Mouse (Mus musculus) MEL-GATA-1-ER (cell line): ENCODE data around the gene Tmem273.

Experiments
- DNase-seq: peaks from one replicate; pipeline ENCODE4 v3.0.0-alpha.2; 2012; ENCODE audit warnings: low read depth; ENCODE audit errors: extremely low read depth

The Tmem273 gene

GRCm38 (mm10) chr14:32785556-32786130, at the start of gene Tmem273:
Tmem273 (plus strand) TSS chr14:32785963.
- DNase-seq: no peak

- DNase-seq: no peak
Measured at GRCm38 (mm10) chr14:32736561-32736960, 49.2 kb upstream of the Tmem273 start.

- no peak for DNase-seq
Measured at GRCm38 (mm10) chr14:32738586-32738985, 47.2 kb upstream of the Tmem273 start.

GRCm38 (mm10) chr14:32748519-32748918, 37.2 kb upstream of the Tmem273 start:
- no peak for DNase-seq

- DNase-seq: no peak
Measured at GRCm38 (mm10) chr14:32750727-32751126, 35.0 kb upstream of the Tmem273 start.

- no peak for DNase-seq
Measured at GRCm38 (mm10) chr14:32754286-32754685, 31.5 kb upstream of the Tmem273 start.

GRCm38 (mm10) chr14:32762177-32762576, 23.6 kb upstream of the Tmem273 start:
- DNase-seq: no peak

- DNase-seq: no peak
Measured at GRCm38 (mm10) chr14:32770563-32770962, 15.2 kb upstream of the Tmem273 start.

GRCm38 (mm10) chr14:32772085-32772484, 13.7 kb upstream of the Tmem273 start:
- DNase-seq: no peak

- DNase-seq: no peak
Measured at GRCm38 (mm10) chr14:32772791-32773190, 13.0 kb upstream of the Tmem273 start.

- no peak for DNase-seq
Measured at GRCm38 (mm10) chr14:32773456-32773855, 12.3 kb upstream of the Tmem273 start.

- DNase-seq: no peak
Measured at GRCm38 (mm10) chr14:32776077-32776476, 9.7 kb upstream of the Tmem273 start.

GRCm38 (mm10) chr14:32778362-32778761, 7.4 kb upstream of the Tmem273 start:
- no peak for DNase-seq

- no peak for DNase-seq
Measured at GRCm38 (mm10) chr14:32782866-32783265, 2.9 kb upstream of the Tmem273 start.

- no peak for DNase-seq
Measured at GRCm38 (mm10) chr14:32784130-32784747, 1.5 kb upstream of the Tmem273 start.

- DNase-seq: no peak
Measured at GRCm38 (mm10) chr14:32784748-32785134, 1.0 kb upstream of the Tmem273 start.

GRCm38 (mm10) chr14:32787691-32788090, 1.9 kb downstream of the Tmem273 start:
- no peak for DNase-seq

GRCm38 (mm10) chr14:32796375-32796774, 10.6 kb downstream of the Tmem273 start:
- no peak for DNase-seq

- DNase-seq: no peak
Measured at GRCm38 (mm10) chr14:32797803-32798202, 12.0 kb downstream of the Tmem273 start.

- DNase-seq: no peak
Measured at GRCm38 (mm10) chr14:32798355-32798754, 12.6 kb downstream of the Tmem273 start.

GRCm38 (mm10) chr14:32800048-32800447, 14.3 kb downstream of the Tmem273 start:
- DNase-seq: no peak

- no peak for DNase-seq
Measured at GRCm38 (mm10) chr14:32801016-32801661, 15.4 kb downstream of the Tmem273 start.

GRCm38 (mm10) chr14:32801662-32802024, 15.9 kb downstream of the Tmem273 start:
- no peak for DNase-seq
